Mouse (Mus musculus) brain, embryonic 14.5 days (tissue): ENCODE measurements around the gene Mob3b.

Source experiments
- CTCF ChIP-seq: fragments of 200-500 bp; IDR thresholded peaks from 2 replicates; pipeline ENCODE4 v1.5.1; 2012; ENCODE audit warnings: inconsistent platforms, mild to moderate bottlenecking, moderate library complexity, borderline replicate concordance; ENCODE audit not compliant: insufficient read depth, insufficient read length; ENCODE audit errors: extremely low read depth
- POLR2A ChIP-seq: fragments of 200-500 bp; IDR thresholded peaks from 2 replicates; pipeline ENCODE4 v1.6.1; 2012; ENCODE audit warnings: mild to moderate bottlenecking, inconsistent platforms, borderline replicate concordance; ENCODE audit not compliant: poor library complexity, insufficient read depth, insufficient read length, severe bottlenecking; ENCODE audit errors: extremely low read depth

GRCm38 (mm10) chr4:34976916-34977702, 180.2 kb downstream of the Mob3b start:
- TF ChIP-seq CTCF (no peak), POLR2A (no peak)
